Mouse (Mus musculus) liver, embryonic 11.5 days (tissue): Measurements from ENCODE around the gene Spock2. TPM values are rescaled to one million over a fixed set of nuclear protein-coding genes. Genes with fewer than 3 reads are reported as not detected.

ENCODE experiments used
- ATAC-seq: fragments of 200-750 bp; cut with Nextera tagmentation; replicated peaks from 2 replicates; pipeline ENCODE4 v1.8.0; 2017; ENCODE audit warnings: moderate number of reproducible peaks, mild to moderate bottlenecking, moderate TSS enrichment, moderate library complexity; ENCODE audit not compliant: low FRiP score
- DNase-seq: peaks from one replicate; pipeline ENCODE4 v3.0.0-alpha.2; 2017; ENCODE audit warnings: low spot score
- H3K27ac ChIP-seq: fragments of 300-500 bp; sonication (generic); 2 replicates; pipeline ENCODE4 v1.5.1; 2014; ENCODE audit warnings: mild to moderate bottlenecking, low read depth, low read length, control low read depth
- H3K27me3 ChIP-seq: fragments of 300-500 bp; sonication (generic); replicated peaks from 2 replicates; pipeline ENCODE4 v1.6.1; 2014; ENCODE audit warnings: low read length, mixed read lengths; ENCODE audit not compliant: control insufficient read depth, insufficient read depth
- H3K36me3 ChIP-seq: fragments of 300-500 bp; sonication (generic); 2 replicates; pipeline ENCODE4 v1.6.1; 2014; ENCODE audit warnings: mild to moderate bottlenecking, low read length, moderate library complexity, mixed read lengths; ENCODE audit not compliant: control insufficient read depth, insufficient read depth
- H3K4me1 ChIP-seq: fragments of 300-500 bp; sonication (generic); replicated peaks from 2 replicates; pipeline ENCODE4 v1.6.1; 2014; ENCODE audit warnings: low read length, mixed read lengths; ENCODE audit not compliant: control insufficient read depth, insufficient read depth
- H3K4me2 ChIP-seq: fragments of 300-500 bp; sonication (generic); 2 replicates; pipeline ENCODE4 v1.6.1; 2014; ENCODE audit warnings: mild to moderate bottlenecking, control low read depth, moderate library complexity
- H3K4me3 ChIP-seq: fragments of 300-500 bp; sonication (generic); 2 replicates; pipeline ENCODE4 v1.5.1; 2014; ENCODE audit warnings: low read depth, low read length, control low read depth
- H3K9ac ChIP-seq: fragments of 300-500 bp; sonication (generic); 2 replicates; pipeline ENCODE4 v1.6.1; 2014; ENCODE audit warnings: low read depth, low read length, control low read depth
- H3K9me3 ChIP-seq: fragments of 300-500 bp; sonication (generic); 2 replicates; pipeline ENCODE4 v1.6.1; 2016; ENCODE audit warnings: low read length, inconsistent platforms, mixed read lengths; ENCODE audit not compliant: control insufficient read depth
- WGBS: fragments of 180-500 bp; shearing (Covaris S2); extraction: QIAGEN DNeasy Blood & Tissue Kit; methylation state at CpG from one replicate; pipeline ENCODE4 v1.1.7; 2014; 5-methylcytosine and 5-hydroxymethylcytosine counted together
- polyA plus RNA-seq: library from polyadenylated mRNA; unstranded; fragments of >200 nt; fragmentation: Nextera tagmentation; extraction: Ambion mirVana; gene quantifications from 2 replicates; pipeline ENCODE4 v1.2.1, GENCODE M21; 2014

The Spock2 gene
- polyA plus RNA-seq, 1 experiment from 2014 or later = 0.44 TPM

DNA sequence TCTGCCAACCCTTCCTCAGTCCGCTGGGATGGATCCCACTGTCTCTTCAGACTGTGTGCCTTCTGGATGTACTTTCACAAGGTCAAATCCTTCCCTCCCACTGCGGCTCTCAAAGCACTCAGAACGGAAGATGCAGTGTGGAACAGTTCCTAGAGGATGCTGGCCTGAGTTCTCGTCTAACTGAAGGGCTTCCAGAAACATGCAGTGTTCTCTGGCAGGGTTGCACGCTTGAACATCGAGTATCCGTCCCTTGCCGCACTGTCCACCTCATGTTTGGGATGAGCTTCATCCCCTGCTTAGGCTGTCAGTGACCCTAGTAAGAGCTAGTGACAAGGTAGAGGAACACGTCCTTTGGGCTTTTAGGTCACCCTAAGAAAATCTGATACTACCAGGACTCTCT lies 8.9 kb upstream of the Spock2 start:
- H3K4me1 ChIP-seq = 0 out of 2 replicates have a peak, but pooled peaks cover 2% of the 10 kb centered on the region
- no peak overlapping the region for H3K4me2 ChIP-seq
- H3K4me3 ChIP-seq = no peak overlapping the region
- DNase-seq (no peak), ATAC-seq (no peak)
- H3K27ac ChIP-seq = no peak overlapping the region
- H3K27me3 ChIP-seq = no peaks in the 10 kb centered on the region
- WGBS = 81% methylated on average over 9 of the region's 9 CpGs
- no peak overlapping the region for H3K9ac ChIP-seq
- H3K36me3 ChIP-seq = no peaks in the 10 kb centered on the region
- no peaks in the 10 kb centered on the region for H3K9me3 ChIP-seq

GRCm38 (mm10) chr10:60097774-60098173 lies 8.2 kb upstream of the Spock2 start:
- Histone ChIP-seq H3K4me3 (no peak overlapping the region), H3K36me3 (no peaks in the 10 kb centered on the region), H3K4me2 (no peak overlapping the region), H3K27ac (no peak overlapping the region), H3K27me3 (no peaks in the 10 kb centered on the region), H3K9ac (no peak overlapping the region), H3K4me1 (0 out of 2 replicates have a peak, but pooled peaks cover 2% of the 10 kb centered on the region), H3K9me3 (no peaks in the 10 kb centered on the region)
- no peak for DNase-seq
- ATAC-seq = no peak
- 78% methylated on average over 5 of the region's 5 CpGs for WGBS

DNA sequence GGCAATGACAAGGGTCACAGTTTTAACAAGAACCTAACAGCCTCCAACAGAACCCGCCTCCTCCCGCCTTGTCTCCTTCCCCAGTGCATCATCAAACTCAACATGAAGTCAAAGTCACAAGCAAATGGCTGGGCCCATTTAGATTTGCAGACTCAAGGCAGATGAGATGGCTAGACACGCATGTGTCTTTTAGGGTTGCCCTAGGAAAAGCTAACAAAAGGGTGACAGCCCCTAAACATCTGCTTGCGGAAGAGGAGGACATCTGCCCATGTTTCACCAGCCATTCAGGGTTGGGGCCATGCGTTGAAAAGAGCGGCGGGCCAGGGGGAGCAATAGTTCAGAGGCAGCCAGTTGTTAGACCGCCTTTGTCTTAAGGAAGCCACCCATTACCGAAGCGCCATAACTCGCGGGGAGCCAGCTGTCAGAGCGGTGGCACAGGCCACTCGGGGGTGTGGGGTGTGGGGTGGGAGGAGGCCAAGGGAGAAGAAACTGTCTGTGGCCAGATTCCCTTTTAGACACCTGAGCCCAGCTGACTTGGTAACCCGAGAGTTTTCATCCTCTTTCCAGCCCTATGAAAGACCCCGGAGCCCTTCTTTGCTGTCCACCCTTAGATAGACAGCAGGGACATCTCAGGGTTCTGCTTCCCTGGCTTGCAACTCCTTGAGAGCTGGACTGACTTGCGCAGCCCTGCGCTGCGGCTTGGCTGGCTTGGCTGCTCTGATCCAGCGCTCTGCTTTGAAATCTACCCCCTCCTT lies 451 bp upstream of the Spock2 start:
- peaks cover 14% of the 10 kb centered on the region for H3K4me1 ChIP-seq
- ATAC-seq = no peak
- no peak overlapping the region for H3K4me3 ChIP-seq

GRCm38 (mm10) chr10:60106531-60107186 lies 640 bp downstream of the Spock2 start:
- ATAC-seq (no peak), DNase-seq (peak; percentile 60)
- Histone ChIP-seq H3K27me3 (peaks cover 68% of the 10 kb centered on the region), H3K9ac (0 out of 2 replicates have a peak overlapping the region, but pooled peaks have one; percentile 20), H3K9me3 (no peaks in the 10 kb centered on the region), H3K27ac (no peak overlapping the region), H3K36me3 (no peaks in the 10 kb centered on the region), H3K4me3 (peak overlapping the region; percentile 53), H3K4me2 (peak overlapping the region; percentile 90), H3K4me1 (peaks cover 14% of the 10 kb centered on the region)
- 0% methylated on average over 57 of the region's 57 CpGs for WGBS

More for the DNA sequence above, 451 bp upstream of the Spock2 start:
- H3K27ac ChIP-seq = no peak overlapping the region
- H3K4me2 ChIP-seq = peak overlapping the region; percentile 90
- H3K27me3 ChIP-seq = peaks cover 61% of the 10 kb centered on the region
- no peak overlapping the region for H3K9ac ChIP-seq
- no peaks in the 10 kb centered on the region for H3K36me3 ChIP-seq
- no peak for DNase-seq
- no peaks in the 10 kb centered on the region for H3K9me3 ChIP-seq
- WGBS = 24% methylated on average over 20 of the region's 20 CpGs

- H3K4me3 ChIP-seq = peak overlapping the region; percentile 53
- peaks cover 68% of the 10 kb centered on the region for H3K27me3 ChIP-seq
- no peaks in the 10 kb centered on the region for H3K9me3 ChIP-seq
- no peaks in the 10 kb centered on the region for H3K36me3 ChIP-seq
- peak overlapping the region; percentile 90 for H3K4me2 ChIP-seq
- H3K27ac ChIP-seq = no peak overlapping the region
- 3% methylated on average over 22 of the region's 28 CpGs for WGBS
- DNase-seq = no peak
- H3K4me1 ChIP-seq = peaks cover 14% of the 10 kb centered on the region
- H3K9ac ChIP-seq = no peak overlapping the region
- no peak for ATAC-seq
Measured at GRCm38 (mm10) chr10:60107448-60107847, 1.4 kb downstream of the Spock2 start.

- no peak overlapping the region for H3K27ac ChIP-seq
- H3K9ac ChIP-seq = no peak overlapping the region
- H3K36me3 ChIP-seq = no peaks in the 10 kb centered on the region
- ATAC-seq (no peak), DNase-seq (no peak)
- peaks cover 68% of the 10 kb centered on the region for H3K27me3 ChIP-seq
- no peak overlapping the region for H3K4me3 ChIP-seq
- peaks cover 14% of the 10 kb centered on the region for H3K4me1 ChIP-seq
- 48% methylated on average over 15 of the region's 17 CpGs for WGBS
- no peaks in the 10 kb centered on the region for H3K9me3 ChIP-seq
- H3K4me2 ChIP-seq = no peak overlapping the region
Measured at GRCm38 (mm10) chr10:60108321-60109111, 2.5 kb downstream of the Spock2 start.

GRCm38 (mm10) chr10:60109336-60109735 lies 3.3 kb downstream of the Spock2 start:
- Histone ChIP-seq H3K36me3 (no peaks in the 10 kb centered on the region), H3K4me2 (no peak overlapping the region), H3K9me3 (no peaks in the 10 kb centered on the region), H3K9ac (no peak overlapping the region), H3K4me1 (peaks cover 14% of the 10 kb centered on the region), H3K27ac (no peak overlapping the region), H3K27me3 (peaks cover 70% of the 10 kb centered on the region), H3K4me3 (no peak overlapping the region)
- ATAC-seq (no peak), DNase-seq (no peak)
- 83% methylated on average over 8 of the region's 8 CpGs for whole genome bisulfite sequencing

- Histone ChIP-seq H3K4me2 (no peak overlapping the region), H3K4me1 (peaks cover 14% of the 10 kb centered on the region), H3K4me3 (no peak overlapping the region), H3K9me3 (no peaks in the 10 kb centered on the region), H3K9ac (no peak overlapping the region), H3K27ac (no peak overlapping the region), H3K36me3 (no peaks in the 10 kb centered on the region), H3K27me3 (peaks cover 64% of the 10 kb centered on the region)
- DNase-seq = no peak
- 77% methylated on average over 8 of the region's 8 CpGs for WGBS
- no peak for ATAC-seq
Measured at GRCm38 (mm10) chr10:60109989-60110388, 4.0 kb downstream of the Spock2 start.
